Mouse (Mus musculus) kidney, adult 8-10 months (tissue): Measurements from ENCODE around the gene Zfp282.
A peak's percentile ranks its signal among the peaks of the same experiment; 100 is the strongest.
"Not testable (repeated sequence)": the region's sequence is repeated elsewhere in the genome, so short reads cannot be mapped to it uniquely, and the experiment has no call there.

Experiments used
- DNase-seq, 2 experiments: peaks; one replicate each; pipeline ENCODE4 v3.0.0; 2022

Gene Zfp282

DNA sequence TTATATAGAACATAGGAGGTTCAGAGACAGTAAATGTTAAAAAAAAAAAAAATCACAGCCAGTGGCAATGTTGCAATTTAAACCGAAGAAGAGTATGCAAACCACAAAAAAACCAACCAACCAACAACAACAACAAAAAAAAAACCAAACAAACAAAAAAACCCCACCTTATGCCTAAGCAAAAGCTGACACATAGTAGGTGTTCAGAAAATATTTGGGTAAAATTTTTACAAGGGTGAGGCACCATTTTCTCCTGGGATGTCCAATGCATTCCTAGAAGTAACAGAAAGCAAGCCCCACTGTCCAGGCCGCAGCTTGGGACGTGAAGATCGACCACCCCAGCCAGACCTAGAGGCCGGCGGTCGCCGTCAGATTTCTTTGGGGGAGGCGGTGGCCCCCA, at the start of gene Zfp282:
TSS of gene Zfp282 (plus strand) at position 147 of the 400 bp plus-strand sequence.
- no peak for DNase-seq

DNA sequence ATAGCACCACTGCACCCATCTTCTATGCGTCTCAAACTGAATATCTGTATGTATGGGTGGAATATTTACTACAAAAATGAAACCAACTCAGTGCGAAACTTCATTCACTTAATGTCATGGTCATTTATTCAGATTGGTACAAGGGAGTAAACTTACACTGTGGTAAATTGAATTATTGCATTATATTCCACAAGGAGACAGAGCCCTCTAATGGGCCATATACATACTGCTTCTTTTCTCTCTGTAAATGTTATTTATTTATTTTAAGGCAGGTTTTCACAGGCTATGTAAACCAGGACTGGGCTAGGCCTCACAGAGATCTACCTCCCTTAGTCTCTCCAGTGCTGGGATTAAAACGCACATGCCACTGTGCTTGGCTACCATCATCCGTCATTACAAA, 49.5 kb upstream of the Zfp282 start:
- DNase-seq: no peak

DNA sequence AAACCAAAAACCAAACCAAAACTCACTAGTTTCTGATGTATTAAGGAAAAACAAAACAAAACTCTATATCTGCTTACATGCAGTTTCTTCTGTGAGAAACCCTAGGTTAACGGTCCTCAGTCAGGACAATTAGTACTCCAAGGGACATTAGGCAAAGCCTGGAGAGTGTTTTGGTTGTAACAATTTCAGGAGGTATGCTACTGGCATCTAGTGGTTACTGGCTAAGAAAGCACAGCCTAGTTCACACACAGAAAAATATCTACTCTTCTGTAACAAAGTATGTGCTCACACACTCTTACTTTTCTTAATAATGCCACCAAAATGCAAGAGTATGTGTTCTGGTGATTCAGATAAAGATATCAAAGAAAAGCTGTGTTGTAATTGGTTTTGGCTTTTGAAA, 48.1 kb upstream of the Zfp282 start:
- DNase-seq: peak in 1 of 2 experiments; percentile 34

DNA sequence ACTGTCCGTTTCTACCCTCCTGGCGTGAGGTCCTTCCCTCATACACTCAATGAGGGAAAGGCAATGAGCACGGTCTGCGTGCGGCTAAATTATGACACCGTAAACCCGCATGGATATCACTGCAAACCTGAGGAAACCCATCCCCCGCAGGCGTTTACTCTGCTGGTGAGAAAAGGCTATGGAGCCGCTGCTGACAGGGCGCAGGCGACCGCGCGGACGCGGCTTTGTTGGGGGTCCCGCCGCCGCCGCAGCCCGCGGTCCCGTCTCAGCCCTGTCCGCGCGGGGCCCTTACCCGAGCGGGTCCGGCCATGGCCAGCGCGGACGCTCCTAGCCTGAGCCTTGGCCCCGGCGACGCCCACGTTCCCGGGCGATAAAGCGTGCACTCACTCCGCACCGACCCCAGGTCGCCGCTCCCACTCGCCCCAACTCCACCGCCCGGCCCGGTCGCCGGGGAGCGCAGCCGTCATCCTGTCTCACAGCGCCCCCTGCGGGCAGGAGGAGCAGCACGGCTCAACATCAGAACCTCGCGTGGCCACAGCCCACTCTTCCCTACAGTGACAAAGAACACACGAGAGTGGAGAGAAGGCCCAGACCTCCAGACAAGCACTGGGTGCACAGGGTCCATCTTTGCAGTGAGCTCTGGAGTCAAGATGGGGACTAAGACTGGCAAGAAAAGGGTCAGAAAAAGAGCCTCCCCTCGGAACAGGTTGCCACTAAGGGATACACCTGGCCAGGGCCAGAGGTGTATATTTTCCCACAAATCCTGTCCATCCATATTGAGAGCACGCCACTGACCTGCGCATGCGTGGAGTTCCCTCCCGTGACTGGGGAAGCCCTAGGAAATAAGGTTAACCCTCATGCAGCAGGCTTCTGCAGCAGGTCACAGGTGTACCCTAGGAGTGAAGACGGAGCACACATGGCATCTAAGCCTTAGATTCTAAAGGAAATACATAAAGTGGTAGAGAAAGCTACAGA, 46.6 kb upstream of the Zfp282 start, which contains the start of gene Zfp786:
TSS of gene Zfp786 (minus strand) at position 764 of the 975 bp plus-strand sequence.
- DNase-seq: peak; percentile 85 to 91

DNA sequence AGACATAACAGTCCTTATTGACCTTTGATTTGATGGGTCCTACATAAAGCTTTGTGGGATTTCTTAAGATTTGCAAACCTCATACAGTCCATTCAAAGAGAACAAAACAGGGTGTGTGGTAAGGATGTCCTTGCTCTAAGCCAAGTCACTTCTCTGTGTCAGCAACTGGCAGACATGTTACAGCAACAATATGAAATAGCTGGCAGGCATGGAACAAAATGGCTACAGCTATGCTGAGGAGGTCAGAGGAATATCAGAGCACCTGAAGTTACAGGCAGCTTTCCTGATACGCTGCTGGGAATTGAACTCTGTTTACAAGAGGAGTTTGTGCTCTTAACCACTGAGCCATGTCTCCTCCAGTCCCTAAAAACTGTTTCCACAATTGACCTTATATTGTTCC, 44.8 kb upstream of the Zfp282 start:
- no peak for DNase-seq

DNA sequence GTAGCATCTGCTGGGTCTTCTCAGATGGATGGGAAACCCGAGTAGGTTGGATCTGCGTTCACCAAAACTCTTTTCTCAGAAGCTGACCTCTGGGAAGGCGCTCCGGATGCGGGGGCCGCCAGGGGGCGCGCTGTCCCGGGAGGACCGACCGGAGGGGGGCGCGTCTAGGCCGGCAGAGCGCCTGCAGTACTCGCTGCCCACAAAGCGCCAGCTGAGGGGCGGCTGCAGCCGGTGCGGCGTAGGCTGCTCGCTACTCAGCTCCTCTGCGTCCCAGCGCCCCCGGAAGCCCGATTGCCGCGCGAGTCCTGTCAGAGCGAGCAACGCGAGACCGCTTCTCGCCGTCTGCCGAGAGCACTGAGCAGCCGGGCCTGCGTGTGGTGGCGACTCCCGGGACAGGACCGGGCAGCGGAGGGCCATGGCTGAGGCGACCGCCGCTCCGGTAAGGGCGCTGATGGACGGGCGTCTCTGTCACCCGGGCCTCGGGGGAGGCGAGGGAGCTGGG, 41.5 kb upstream of the Zfp282 start, which contains the start of gene Zfp398:
TSS of gene Zfp398 (plus strand) at position 180 of the 502 bp plus-strand sequence.
- peak; percentile 93 to 94 for DNase-seq

DNA sequence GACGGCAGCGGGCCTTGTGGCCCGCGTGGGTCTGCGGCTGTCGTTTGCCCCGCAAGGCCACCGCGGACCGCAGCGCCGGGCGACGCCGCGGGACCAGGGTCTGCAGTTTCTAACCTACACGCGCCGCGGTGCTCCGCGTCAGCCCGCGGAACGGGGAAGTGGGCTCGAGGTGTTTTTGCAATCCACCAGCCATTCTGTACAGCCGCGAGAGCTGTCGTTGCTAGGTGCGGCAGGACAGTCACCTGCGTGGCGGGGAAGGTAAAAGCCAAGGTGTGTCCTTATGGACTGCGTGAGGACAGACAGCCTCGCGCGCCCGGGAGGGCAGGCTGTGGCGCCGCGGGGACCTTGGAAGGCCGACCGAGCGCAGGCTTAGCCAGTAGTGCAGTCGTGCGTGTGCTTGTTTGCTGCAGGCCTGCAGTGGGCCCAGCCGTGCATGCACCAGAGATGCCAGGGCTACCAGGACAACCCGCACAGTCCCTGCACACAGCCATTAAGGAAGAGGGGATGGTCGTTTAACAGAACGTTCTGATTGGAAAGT, 41.0 kb upstream of the Zfp282 start:
- peak; percentile 24 to 50 for DNase-seq

DNA sequence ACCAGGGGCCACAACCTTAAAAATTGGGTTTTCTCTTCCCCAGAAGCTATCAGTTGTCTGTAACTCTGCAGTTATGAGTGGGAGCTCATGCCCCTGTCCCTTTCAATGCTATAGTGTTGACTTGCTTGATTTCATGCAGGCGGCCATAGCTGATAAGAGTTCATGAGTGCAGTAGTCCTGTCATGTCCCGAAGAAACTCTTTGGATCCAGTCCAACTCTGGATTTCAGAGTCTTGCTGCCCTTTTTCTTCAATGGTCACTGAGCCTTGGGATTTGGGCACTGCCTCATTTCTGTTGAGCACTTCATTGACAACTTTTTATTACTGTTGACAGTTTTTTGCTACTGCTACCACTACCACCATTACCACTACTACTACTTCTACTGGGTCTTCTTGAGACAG, 39.4 kb upstream of the Zfp282 start:
- DNase-seq: no peak

DNA sequence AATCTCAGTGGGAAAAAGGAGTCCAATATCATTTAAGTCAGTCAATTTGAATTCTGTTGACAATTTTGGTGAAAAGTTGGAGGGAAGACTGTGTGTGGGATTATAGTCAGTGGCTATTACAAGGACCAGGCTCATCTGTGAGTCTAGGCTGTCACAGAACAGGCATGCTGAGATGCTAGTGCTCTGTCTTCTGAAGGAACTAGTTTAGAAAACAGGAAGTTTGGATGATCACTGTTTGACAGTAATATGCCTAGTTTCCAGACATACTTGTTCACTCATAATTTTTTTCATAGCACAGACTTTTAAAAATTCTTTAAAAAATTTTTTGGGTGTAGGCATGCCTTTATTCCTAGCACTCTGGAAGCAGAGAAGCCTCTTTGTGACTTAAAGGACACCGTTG, 35.9 kb upstream of the Zfp282 start:
- DNase-seq: no peak

DNA sequence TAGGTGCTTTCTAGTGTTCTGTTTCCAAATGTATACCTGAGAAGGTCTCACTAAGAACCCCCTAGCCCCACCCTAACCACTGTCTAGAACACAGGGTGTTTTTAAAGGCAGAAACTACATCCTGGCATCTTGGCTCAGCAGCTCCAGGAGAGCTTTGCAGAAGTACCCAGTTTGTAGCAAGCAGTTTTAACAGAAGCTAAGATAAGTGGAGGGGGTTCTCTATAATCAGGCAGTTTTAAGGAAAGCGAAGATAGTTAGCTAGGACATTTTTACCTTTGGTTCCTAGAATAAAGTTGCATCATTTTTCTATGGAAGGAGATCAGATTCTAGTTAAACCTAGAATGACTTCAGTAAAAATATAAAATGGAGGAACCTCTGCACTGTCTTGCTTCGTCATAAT, 35.2 kb upstream of the Zfp282 start:
- DNase-seq: no peak

DNA sequence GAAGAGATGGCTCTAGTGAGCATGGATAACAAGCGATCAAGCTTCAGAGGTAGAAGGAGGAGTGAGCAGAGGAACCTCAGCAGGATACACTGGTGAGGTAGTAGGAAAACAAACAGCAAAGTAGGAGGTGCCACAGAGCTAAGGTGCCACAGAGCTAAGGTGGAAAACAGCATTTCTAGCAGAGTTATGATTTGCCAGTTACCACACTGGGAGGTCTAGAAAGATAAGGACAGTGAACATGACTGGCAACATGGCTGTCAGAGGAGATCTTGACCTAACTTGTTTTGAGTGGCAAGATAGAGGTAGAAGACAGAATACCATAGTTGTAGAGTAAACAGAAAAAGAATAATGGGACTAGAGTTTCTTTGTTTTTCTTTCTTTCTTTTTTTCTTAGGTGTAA, 34.7 kb upstream of the Zfp282 start:
- no peak for DNase-seq

DNA sequence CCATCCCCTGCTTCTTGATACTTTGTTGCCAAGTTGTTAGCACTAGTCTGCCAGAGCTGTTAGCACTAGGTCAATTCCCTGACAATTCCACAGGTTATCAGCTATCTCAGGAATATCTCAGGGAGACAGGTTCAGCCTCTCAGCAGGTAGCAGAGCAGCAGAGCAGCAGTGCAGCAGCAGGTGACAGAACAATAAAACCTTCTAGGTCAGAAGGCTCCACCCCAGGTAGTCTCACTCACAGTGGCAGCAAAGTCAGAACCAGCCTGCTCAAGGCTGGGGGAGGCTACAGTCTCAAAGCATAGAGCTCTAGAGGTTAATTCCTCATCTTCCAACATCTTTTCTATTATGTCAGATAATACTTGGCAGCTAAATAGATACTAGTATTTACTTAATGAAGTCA, 31.2 kb upstream of the Zfp282 start:
- DNase-seq: no peak

DNA sequence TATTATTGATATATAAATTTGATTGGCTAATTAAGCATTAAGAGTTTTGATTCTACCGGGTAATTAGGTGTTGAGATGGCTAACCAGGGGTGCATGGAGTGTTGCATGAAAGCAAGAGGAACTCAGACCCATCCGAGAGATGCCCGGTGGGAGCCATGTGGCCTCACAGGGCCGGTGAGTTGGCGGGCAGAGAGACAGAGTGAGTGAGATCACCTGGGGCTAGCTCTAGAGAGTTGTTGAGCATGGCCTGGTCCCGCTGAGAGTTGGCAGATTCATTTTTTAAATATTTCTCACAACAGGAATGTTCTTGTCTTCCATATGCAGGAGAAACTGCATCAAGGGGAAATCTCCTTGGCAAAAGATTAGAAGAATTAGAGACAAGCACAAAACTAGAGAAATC, 19.8 kb upstream of the Zfp282 start:
- no peak for DNase-seq

DNA sequence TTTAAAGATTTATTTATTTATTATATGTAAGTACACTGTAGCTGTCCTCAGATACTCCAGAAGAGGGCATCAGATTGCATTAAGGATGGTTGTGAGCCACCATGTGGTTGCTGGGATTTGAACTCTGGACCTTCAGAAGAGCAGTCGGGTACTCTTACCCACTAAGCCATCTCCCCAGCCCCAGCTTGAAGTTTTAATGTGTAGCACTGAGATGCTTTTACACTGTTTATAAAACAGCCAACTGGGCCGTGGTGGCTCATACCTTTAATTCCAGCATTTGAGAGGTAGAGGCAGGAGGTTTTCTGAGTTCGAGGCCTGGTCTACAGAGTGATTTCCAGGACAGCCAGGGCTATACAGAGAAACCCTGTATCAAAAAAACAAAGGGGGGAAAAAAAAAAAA, 19.3 kb upstream of the Zfp282 start:
- not testable (repeated sequence) for DNase-seq

DNA sequence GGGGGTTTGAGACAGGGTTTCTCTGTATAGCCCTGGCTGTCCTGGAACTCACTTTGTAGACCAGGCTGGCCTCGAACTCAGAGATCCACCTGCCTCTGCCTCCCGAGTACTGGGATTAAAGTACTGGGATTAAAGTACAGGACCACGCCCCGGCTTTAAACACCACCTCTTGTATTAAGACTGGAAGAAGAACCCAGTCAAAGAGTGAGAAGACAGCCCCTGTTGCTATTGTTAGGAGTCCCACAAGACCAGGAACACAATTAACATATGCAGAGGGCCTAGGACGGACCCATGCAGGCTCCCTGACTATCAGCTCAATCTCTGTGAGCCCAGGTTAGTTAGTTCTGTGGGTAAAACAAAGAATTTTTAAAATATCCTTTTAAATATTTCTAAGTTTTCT, 4.7 kb upstream of the Zfp282 start:
- DNase-seq: no peak

DNA sequence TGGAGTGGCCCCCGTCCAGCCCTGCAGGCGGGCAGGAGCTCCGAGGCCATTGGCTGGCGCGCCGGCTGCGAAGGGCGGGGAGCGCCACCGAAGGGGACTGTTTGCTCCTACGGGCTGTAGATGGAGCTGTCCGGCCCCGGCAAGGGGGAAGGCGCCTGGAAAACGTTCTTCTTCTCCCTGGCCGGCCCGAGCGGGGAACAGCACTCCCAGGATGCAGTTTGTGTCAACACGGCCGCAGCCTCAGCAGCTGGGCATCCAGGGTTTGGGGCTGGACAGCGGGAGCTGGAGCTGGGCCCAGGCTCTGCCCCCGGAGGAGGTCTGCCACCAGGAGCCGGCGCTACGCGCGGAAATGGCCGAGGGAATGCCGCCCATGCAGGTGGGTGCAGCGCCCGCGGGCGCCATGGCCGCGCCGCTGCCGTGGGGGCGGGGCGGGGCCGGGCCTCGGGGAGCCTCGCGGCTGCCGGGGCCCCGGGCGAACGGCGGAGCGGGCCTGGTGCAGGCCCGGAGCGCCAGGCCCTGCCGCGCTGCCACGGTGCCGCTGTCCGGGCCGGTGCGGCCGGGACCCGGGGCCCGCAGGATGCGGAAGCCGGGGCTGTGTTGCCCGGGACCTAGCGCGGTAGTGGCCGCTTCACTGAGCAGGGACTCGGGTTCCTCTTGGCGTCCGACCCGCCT, 593 bp downstream of the Zfp282 start:
- DNase-seq: peak; percentile 88 to 91

DNA sequence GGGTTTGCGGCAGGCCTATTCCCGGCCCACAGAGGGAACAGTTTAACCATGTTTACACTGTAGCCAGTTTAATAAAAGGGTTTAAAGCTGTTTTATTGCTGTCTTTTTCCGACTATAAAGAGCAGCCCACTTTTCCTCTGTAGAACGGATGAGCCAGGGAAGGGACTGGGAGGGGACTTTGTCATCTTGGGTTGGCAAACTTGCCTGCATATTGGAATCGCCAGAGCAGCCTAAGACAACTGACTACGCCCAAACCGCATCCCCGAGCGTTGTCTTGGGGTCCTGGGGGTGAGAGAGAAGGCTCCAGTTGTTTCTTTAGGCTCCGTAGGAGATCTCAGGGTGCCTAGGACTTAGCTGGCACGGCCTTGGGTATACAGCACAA, 1.1 kb downstream of the Zfp282 start:
- no peak for DNase-seq

DNA sequence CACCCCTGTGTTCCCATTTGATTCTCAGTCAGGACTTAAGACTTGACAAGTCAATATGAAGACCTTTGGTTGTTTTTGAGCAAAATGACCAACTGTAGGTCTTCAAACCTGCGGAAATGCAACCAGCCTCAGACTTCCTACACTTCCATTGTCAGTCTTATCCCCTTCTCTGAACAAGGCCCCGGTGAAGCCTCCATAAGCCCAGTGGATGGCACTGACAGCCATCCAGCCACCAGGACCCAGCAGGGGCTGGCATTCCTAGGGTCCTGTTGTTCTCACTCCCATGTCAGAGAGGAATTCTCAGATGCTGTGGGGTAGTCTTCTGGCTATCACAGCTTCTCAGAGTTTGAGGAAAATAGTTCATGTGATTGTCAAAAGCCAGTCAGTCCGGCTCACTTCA, 1.6 kb downstream of the Zfp282 start:
- DNase-seq: no peak

DNA sequence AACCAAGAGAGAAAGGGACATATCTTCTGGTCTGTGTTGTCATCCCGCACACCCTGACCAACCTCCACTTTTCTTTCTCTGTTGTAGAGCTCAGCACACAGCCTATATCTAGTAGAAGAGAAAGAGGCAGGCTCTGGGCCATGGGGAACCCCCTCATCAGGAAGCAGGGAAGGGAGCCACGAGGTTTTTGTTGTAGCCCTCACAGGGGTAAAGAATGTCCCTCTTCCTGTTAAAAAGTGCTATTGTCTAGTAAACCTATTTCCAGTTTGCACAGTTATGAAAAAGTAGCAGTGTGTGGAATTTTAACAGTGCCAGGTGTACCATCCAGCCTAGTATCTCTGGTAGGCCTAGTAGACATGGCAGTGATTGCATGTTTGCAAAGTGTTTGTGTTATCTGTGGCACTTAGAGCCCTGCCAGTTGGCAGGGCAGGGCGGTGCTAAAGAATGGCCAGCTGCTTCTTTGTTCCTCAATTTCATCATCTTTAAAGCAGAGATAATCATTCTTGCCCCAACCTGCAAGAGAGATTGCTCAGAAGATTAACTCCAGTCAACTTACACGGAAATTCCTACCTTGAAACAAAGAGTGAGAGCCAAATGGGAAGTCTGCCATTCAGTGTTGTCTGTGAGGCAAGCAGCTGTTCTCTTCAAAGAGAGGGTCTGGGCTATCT, 2.2 kb downstream of the Zfp282 start:
- DNase-seq: no peak

DNA sequence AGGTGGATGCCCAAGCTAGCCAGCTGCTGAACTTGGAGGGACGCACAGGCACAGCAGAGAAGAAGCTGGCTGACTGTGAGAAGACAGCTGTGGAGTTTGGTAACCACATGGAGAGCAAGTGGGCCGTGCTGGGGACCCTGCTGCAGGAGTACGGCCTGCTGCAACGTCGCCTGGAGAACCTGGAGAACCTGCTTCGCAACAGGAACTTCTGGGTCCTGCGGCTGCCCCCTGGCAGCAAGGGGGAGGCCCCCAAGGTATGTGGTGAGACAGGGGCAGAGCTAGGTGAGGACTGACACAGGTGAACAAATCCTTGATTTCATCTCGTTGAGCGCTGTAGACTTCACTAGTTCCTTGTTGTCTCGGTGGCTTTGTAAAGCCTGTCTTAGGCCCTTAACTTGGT, 3.2 kb downstream of the Zfp282 start:
- DNase-seq: no peak

DNA sequence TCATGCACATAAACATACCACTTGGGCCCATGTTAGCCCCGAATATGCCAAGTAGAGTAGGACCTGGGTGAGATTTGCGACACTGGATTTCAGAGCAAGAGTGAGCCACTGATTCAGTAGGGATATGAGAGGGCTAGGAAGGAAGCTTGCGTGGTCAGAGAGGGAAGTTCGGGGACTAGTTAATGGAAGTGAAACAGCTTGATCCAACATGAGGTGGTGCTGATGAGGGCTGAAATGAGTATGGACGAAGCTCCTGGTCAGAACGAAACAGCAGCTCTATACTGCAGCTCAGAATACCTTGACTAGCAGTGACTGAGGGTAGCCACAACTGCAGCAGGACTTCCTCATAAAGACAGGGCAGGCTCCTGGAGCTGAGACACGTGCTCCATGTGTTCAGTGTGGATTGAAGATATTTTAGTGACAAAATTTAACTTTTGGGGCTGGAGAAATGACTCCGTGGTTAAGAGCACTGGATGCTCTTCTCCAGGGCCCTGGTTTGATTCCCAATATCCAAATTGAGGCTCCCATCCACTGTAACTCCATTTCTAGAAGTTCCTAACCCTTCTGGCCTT, 11.9 kb downstream of the Zfp282 start:
- DNase-seq: no peak

DNA sequence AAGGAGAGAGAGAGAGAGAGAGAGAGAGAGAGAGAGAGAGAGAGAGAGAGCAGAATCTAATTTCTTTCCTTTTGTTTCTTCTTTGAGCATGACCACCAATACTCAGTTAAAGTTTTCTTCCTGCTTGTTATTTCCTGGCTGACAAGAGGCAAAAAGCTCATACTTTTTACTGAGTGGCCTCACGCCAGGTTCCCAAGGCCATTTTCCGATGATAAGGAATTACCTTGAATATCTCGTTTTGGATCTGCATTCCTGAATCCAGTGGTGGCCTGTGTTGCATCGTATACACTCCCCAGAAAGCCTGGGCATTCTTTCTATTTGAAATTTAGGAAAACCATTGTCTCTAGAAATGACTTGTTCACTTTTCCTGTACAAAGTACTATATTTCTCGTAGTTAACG, 22.4 kb downstream of the Zfp282 start:
- no peak for DNase-seq

DNA sequence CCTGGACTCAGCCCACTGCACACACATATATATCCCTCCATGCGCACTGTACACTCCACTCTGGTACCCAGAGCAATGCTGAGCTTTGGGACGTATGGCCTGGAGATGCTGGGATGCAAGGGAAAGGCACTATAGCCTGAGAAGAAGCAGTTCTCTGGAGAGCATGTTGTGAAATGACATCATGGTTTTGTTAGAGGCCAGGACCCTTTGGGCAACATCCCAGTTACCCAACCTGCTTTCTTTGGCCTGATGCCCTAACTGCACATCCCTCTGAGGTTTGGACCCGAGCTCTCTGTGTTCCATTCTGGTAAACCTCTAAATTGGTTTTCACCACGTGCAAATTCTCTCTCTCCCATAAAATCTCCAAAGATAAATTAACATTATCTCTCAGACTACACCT, 26.6 kb downstream of the Zfp282 start:
- no peak for DNase-seq
